Mouse (Mus musculus) erythroblast, embryonic 14.5 days (primary cell): ENCODE results near the gene Hoxa7.

Source experiments
- GATA1 ChIP-seq: IDR thresholded peaks from 2 replicates; pipeline ENCODE4 v1.6.1; 2012; ENCODE audit warnings: low read length, inconsistent platforms, mixed read lengths
- TAL1 ChIP-seq: IDR thresholded peaks from 3 replicates; pipeline ENCODE4 v1.6.1; 2012; ENCODE audit warnings: low read length, inconsistent platforms, mixed read lengths

GRCm38 (mm10) chr6:52165441-52166370, 55.9 kb downstream of the Hoxa7 start:
- no peak for TF ChIP-seq GATA1
- TF ChIP-seq TAL1, result no peak
